Mouse (Mus musculus) layer of hippocampus, adult 11-12 months (tissue): Measurements from ENCODE around the gene Slc31a1.

Experiments used
- DNase-seq: peaks from one replicate; pipeline ENCODE4 v3.0.0; 2022; ENCODE audit warnings: low spot score

Gene Slc31a1

GRCm38 (mm10) chr4:62360088-62360804, at the start of gene Slc31a1, which contains the start of gene Fkbp15:
Slc31a1 (plus strand) TSS chr4:62360727.
Fkbp15 (minus strand) TSS chr4:62360548.
- DNase-seq, result peak; percentile 97

GRCm38 (mm10) chr4:62312821-62313220, 47.7 kb upstream of the Slc31a1 start:
- DNase-seq, result no peak

GRCm38 (mm10) chr4:62313641-62314211, 46.8 kb upstream of the Slc31a1 start:
- DNase-seq, result no peak

GRCm38 (mm10) chr4:62314516-62314915, 46.0 kb upstream of the Slc31a1 start:
- DNase-seq, result no peak

DNA sequence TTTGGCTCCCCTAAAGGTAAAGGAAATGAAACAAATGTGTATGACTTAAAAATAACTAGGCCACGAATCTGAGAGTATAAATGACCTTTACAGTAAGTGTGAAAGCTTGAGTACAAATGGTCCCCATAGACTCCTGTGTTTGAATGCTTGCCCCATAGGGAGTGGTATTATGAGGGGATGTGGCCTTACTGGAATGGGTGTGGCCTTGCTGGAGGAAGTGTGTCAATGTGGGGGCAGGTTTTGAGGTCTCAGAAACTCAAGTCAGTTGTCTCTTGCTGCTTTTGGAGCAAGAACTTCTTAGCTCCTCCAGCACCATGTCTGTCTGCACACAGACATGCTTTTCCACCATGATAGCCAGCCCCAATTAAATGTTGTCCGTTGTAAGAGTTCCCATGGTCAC, 44.1 kb upstream of the Slc31a1 start:
- DNase-seq, result no peak

DNA sequence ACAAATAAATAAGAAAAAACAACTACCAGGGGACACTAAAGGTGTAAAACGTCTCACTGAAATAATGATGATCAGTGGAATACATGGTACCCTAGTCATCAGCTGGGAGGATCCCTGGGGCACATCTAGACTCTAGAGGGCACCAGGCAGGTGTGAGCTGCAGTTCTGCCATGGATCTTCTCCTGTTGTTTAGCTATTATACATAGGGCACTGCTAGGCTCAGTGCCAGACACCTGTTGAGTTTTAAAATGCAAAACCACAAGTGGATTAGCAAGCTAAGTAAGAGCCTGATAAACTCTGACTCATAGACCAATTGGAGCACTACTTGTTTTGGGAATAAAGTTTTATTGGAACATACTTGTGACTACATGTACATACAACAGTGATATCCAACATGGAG, 42.2 kb upstream of the Slc31a1 start:
- no peak for DNase-seq

DNA sequence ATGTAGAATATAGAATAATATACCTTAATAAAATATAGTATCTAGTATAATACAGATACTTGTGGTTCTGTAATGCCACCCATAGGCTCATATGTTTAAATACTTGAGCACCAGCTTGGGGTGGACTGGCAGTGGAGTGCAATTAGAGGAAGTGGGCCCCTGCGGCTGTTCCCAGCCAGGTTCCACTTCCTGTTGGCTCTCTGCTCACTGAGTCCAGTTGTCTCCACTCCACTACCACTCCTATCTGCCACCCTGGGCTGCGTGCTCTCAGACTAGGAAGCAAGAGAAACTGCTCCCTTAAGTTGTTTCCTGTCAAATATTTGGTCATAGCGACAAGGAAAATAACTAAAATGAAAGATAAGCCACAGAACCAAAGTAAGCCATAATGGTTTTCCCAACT, 37.8 kb upstream of the Slc31a1 start:
- DNase-seq, result peak; percentile 41

- no peak for DNase-seq
Measured at GRCm38 (mm10) chr4:62326111-62326510, 34.4 kb upstream of the Slc31a1 start.

GRCm38 (mm10) chr4:62328941-62329660, 31.4 kb upstream of the Slc31a1 start:
- no peak for DNase-seq

GRCm38 (mm10) chr4:62331977-62332376, 28.6 kb upstream of the Slc31a1 start:
- DNase-seq, result no peak

- no peak for DNase-seq
Measured at GRCm38 (mm10) chr4:62338536-62338935, 22.0 kb upstream of the Slc31a1 start.

DNA sequence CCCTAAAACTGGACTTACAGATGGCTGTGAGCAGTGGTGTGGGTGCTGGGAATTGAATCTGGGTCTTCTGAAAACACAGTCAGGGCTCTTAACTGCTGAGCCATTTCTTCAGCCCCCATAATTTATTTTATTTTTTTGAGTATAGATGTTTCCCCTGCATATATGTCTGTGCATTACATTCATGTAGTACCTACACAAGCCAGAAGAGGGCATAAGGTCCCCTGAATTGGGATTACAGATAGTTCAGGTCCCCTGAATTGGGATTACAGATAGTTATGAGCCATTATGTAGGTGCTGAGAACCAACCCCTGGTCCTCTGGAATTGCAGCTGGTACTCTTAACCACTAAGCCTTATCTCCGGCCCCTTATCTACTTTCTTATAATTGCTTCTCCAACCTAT, 16.5 kb upstream of the Slc31a1 start:
- DNase-seq, result no peak

GRCm38 (mm10) chr4:62345827-62346226, 14.7 kb upstream of the Slc31a1 start:
- no peak for DNase-seq

- no peak for DNase-seq
Measured at GRCm38 (mm10) chr4:62347605-62348328, 12.8 kb upstream of the Slc31a1 start.

DNA sequence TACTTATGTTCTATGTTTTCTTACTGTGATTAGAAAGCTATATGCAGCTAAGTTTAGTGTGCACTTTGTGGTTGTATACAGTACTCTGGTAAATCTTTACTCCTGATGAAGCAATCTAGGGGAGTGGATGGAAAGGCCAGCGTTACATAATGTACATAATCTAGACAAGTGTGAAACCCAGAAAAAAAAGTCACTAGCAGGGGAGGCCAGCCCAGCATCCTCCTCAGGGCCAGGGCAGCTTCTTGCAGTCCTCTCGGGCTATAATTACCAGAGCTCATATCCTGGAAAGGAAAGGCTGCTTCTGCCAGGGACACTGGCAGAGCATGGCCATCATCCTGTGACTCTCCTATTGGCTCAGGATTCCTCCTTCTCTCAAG, 12.2 kb upstream of the Slc31a1 start:
- no peak for DNase-seq

DNA sequence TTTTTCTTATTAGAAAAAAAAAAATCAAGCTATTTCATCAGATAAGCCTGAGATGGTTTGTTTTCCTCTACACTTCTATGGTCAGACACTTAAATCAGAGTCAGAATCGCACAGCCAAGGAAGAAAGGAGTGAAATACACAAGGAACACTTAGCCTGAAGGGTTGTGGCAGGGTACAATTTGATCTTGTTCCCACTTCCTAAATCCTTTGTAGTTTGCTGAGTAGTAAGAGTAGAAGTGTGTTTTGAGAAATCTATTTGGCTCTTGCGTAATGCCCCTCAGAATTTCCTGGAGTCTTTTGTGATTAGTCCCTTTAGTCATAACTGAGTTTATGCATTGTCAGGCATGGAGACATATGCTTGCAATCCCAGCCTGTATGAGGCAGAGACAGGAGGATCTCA, 11.2 kb upstream of the Slc31a1 start:
- no peak for DNase-seq

GRCm38 (mm10) chr4:62357631-62358148, 2.8 kb upstream of the Slc31a1 start:
- DNase-seq, result no peak

DNA sequence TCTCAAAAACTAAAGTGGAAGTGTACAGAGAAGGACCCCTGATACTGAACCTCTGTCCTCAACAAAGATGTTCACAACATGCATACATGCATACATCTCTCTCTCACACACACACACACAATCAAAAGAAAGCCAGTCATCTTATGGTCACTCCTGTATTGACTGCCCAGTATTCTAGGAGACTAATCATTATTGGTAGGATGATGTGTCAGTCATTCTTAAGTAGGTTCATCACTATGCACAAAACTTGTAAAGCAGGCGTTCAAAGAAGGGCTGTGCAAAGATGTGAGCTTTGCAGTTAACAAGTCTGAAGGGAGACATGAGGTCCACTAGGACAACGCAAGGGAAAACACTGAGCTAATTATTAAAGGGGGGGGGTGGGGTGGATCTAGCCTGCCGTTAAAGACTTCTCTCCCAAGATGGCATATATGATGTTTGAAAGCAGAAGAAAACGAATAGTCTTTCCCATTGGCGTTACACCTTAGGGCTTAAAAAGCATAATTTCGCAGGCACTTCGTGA, 1.2 kb upstream of the Slc31a1 start:
- DNase-seq, result no peak

DNA sequence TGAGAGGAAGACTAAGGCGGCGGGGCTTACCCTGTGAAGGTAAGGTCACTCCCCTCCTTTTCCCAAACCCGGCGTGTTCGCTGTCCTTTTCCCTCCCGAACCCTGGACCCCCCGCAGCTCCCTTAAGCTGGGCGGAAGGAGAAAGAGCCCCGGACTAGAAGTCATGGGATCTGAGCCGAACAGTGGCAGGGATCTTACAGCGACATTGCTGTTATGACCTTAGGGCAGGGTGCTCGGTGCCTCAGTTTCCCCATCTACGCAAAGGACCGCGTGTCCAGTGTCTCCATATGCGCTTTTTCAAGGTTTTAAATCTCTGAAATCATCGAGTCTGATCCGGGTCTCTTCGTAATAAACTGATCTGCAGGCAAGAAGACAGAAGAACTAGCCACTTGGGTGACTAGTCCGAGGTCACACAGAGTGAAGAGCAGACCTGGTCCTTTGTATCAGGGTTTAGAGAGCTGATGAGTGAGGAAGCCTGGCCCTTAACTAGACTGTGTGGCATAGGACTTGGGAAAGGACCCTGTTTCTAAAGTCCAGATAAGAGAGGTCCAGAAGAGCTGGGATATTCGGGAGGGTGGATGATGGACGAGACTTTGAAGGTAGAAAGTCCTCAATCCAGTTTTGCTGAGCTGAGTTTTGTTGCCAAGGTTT, 403 bp downstream of the Slc31a1 start:
- DNase-seq, result no peak

GRCm38 (mm10) chr4:62361571-62361970, 1.0 kb downstream of the Slc31a1 start:
- no peak for DNase-seq

GRCm38 (mm10) chr4:62361997-62362396, 1.5 kb downstream of the Slc31a1 start:
- no peak for DNase-seq

GRCm38 (mm10) chr4:62362437-62362836, 1.9 kb downstream of the Slc31a1 start:
- DNase-seq, result no peak
